Mouse (Mus musculus): Measurements from ENCODE around the gene Ucn. TPM values are rescaled to one million over a fixed set of nuclear protein-coding genes. Genes with fewer than 3 reads are reported as not detected.

Ucn gene
- polyA plus RNA-seq, 1 experiment = not detected

GRCm38 (mm10) chr5:31164878-31165277, 26.2 kb upstream of the Ucn start:
- Histone ChIP-seq H3K4me1 (replicated peaks; ENCODE audit: control insufficient read depth, insufficient read depth, low read length) (no peaks in the 10 kb centered on the region), H3K4me3 (ENCODE audit: control insufficient read depth, insufficient read depth, low read length) (no peak overlapping the region), H3K27me3 (ENCODE audit: control insufficient read depth, insufficient read depth, low read length) (no peaks in the 10 kb centered on the region), H3K27ac (ENCODE audit: control insufficient read depth, insufficient read depth, low read length) (no peak overlapping the region), H3K36me3 (ENCODE audit: control insufficient read depth, insufficient read depth, low read length) (peaks cover 77% of the 10 kb centered on the region)
- WGBS = 98% methylated on average over 1 of the region's 1 CpGs
- no peak for TF ChIP-seq POLR2A (IDR thresholded peaks at IDR 0.05; ENCODE audit: control insufficient read depth, extremely low read depth, insufficient read depth, low read length, poor library complexity)
- TF ChIP-seq CTCF (IDR thresholded peaks at IDR 0.05; ENCODE audit: borderline replicate concordance, control insufficient read depth, extremely low read depth, insufficient read depth, low read length, poor library complexity) = no peak
- no peak for DNase-seq

DNA sequence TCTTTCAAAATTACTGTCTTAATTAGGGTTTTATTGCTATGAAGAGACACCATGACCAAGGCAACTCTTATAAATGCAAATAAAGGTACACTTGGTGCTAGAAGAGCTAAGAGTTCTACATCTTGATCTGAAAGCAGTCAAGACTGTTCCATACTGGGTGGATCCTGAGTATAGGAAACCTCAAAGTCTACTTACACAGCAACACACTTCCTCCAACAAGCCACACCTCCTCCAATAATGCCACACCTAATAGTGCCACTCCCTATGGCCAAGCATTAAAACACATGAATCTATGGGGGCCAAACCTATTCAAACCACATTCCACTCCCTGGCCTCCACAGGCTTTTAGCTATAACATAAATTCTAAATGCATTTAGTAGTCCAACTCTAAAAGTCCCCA, 23.8 kb upstream of the Ucn start:
- Histone ChIP-seq H3K27me3 (ENCODE audit: control insufficient read depth, insufficient read depth, low read length) (no peaks in the 10 kb centered on the region), H3K4me3 (ENCODE audit: control insufficient read depth, insufficient read depth, low read length) (no peak overlapping the region), H3K36me3 (ENCODE audit: control insufficient read depth, insufficient read depth, low read length) (peaks cover 76% of the 10 kb centered on the region), H3K4me1 (replicated peaks; ENCODE audit: control insufficient read depth, insufficient read depth, low read length) (no peaks in the 10 kb centered on the region), H3K27ac (ENCODE audit: control insufficient read depth, insufficient read depth, low read length) (no peak overlapping the region)
- TF ChIP-seq CTCF (IDR thresholded peaks at IDR 0.05; ENCODE audit: borderline replicate concordance, control insufficient read depth, extremely low read depth, insufficient read depth, low read length, poor library complexity) (no peak), POLR2A (IDR thresholded peaks at IDR 0.05; ENCODE audit: control insufficient read depth, extremely low read depth, insufficient read depth, low read length, poor library complexity) (no peak)
- no peak for DNase-seq

- under 1% methylated on average over 19 of the region's 19 CpGs for WGBS
- peak within 1 kb of the TSS; percentile 91 for H3K4me3 ChIP-seq (ENCODE audit: control insufficient read depth, insufficient read depth, low read length)
- H3K27ac ChIP-seq (ENCODE audit: control insufficient read depth, insufficient read depth, low read length) = 0 out of 2 replicates have a peak within 1 kb of the TSS, but pooled peaks have one; percentile 16
- peaks cover 8% of the 10 kb centered on the region for H3K4me1 ChIP-seq (replicated peaks; ENCODE audit: control insufficient read depth, insufficient read depth, low read length)
- no peak for TF ChIP-seq CTCF (IDR thresholded peaks at IDR 0.05; ENCODE audit: borderline replicate concordance, control insufficient read depth, extremely low read depth, insufficient read depth, low read length, poor library complexity)
- peak; percentile 58 for TF ChIP-seq POLR2A (IDR thresholded peaks at IDR 0.05; ENCODE audit: control insufficient read depth, extremely low read depth, insufficient read depth, low read length, poor library complexity)
- no peaks in the 10 kb centered on the region for H3K27me3 ChIP-seq (ENCODE audit: control insufficient read depth, insufficient read depth, low read length)
- DNase-seq = peak; percentile 71
- H3K36me3 ChIP-seq (ENCODE audit: control insufficient read depth, insufficient read depth, low read length) = peaks cover 24% of the 10 kb centered on the region
Observed at GRCm38 (mm10) chr5:31154152-31154553, 15.5 kb upstream of the Ucn start, which contains the start of gene Mpv17. TSS of gene Mpv17 (minus strand) at chr5:31154251.

DNA sequence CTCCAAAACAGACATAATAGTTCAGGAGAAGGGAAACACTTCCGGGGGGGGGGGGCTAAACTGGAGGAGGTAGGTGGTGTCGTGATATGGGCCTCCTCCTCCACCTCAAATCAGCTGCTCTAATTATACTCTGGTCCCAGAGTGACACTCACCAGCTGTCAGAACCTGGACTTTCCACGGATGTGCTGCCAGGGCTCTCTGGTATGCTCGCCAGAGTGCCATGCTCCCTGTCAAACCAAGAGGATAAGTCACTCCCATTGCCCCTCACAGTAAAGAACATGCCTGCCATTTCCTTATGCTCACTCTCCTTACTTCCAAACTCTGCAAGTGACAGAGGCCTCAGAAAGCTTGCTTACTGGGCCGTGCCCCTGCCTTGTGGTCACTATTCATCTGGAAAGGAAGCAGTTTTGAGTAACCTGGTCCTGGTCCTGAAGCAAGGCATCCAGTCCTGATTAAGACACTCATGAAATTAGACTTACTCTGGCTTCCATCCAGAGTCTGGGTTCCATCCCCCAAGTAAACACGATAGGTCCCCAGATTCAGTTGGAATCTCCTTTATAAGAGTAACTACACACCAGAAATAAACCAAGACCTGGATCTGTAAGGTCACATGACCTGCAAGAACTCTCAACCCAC, 15.0 kb upstream of the Ucn start:
- Histone ChIP-seq H3K4me1 (replicated peaks; ENCODE audit: control insufficient read depth, insufficient read depth, low read length) (peaks cover 8% of the 10 kb centered on the region), H3K36me3 (ENCODE audit: control insufficient read depth, insufficient read depth, low read length) (peaks cover 19% of the 10 kb centered on the region), H3K27me3 (ENCODE audit: control insufficient read depth, insufficient read depth, low read length) (no peaks in the 10 kb centered on the region), H3K27ac (ENCODE audit: control insufficient read depth, insufficient read depth, low read length) (no peak overlapping the region), H3K4me3 (ENCODE audit: control insufficient read depth, insufficient read depth, low read length) (peak overlapping the region; percentile 91)
- DNase-seq = peak; percentile 11
- WGBS = 43% methylated on average over 6 of the region's 6 CpGs
- no peak for TF ChIP-seq CTCF (IDR thresholded peaks at IDR 0.05; ENCODE audit: borderline replicate concordance, control insufficient read depth, extremely low read depth, insufficient read depth, low read length, poor library complexity)
- TF ChIP-seq POLR2A (IDR thresholded peaks at IDR 0.05; ENCODE audit: control insufficient read depth, extremely low read depth, insufficient read depth, low read length, poor library complexity) = no peak

DNA sequence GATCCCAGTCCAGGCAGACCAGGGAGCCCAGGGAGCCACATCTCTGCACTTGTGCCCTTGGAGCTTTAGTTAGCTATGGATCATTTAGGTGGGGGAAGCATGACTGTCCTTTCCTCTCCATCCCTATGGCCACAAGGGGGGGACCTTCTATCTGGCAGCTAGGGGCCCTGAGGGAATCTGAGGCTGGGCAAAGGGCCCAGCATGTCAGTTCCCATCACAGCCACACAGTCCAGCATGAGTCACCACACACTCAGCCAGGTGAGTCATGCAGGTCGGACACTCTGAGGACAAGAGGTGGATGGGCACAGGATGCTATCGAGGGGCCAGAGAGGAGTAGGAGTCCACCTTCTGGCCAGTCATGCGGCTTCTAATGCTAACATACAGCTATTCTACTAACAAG, 13.1 kb upstream of the Ucn start:
- peaks cover 8% of the 10 kb centered on the region for H3K4me1 ChIP-seq (replicated peaks; ENCODE audit: control insufficient read depth, insufficient read depth, low read length)
- H3K36me3 ChIP-seq (ENCODE audit: control insufficient read depth, insufficient read depth, low read length) = peaks cover under 1% of the 10 kb centered on the region; the same call in 1 of the 2 replicates
- H3K4me3 ChIP-seq (ENCODE audit: control insufficient read depth, insufficient read depth, low read length) = no peak overlapping the region
- no peak for DNase-seq
- no peaks in the 10 kb centered on the region for H3K27me3 ChIP-seq (ENCODE audit: control insufficient read depth, insufficient read depth, low read length)
- 94% methylated on average over 3 of the region's 3 CpGs for WGBS
- H3K27ac ChIP-seq (ENCODE audit: control insufficient read depth, insufficient read depth, low read length) = no peak overlapping the region
- TF ChIP-seq CTCF (IDR thresholded peaks at IDR 0.05; ENCODE audit: borderline replicate concordance, control insufficient read depth, extremely low read depth, insufficient read depth, low read length, poor library complexity) (no peak), POLR2A (IDR thresholded peaks at IDR 0.05; ENCODE audit: control insufficient read depth, extremely low read depth, insufficient read depth, low read length, poor library complexity) (no peak)

DNA sequence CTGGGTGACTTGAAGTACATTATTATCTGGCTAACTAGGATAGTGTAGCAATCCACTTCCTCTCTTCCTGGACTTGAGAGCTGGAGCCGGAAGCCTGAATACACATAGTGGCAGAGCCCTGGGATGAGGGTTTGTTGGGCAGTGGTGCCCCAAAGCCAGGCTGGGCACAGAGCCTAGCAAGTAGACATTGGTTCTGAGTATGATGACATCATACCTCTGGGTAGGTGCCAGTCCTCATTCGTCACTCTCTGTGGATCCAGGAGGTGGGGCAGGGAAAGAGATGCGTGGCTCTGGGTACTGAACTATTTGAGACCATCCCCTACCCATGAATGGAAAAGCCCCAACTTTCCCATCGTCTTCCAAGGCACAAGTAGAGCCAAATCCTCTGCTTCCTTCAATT, 11.2 kb upstream of the Ucn start:
- TF ChIP-seq CTCF (IDR thresholded peaks at IDR 0.05; ENCODE audit: borderline replicate concordance, control insufficient read depth, extremely low read depth, insufficient read depth, low read length, poor library complexity) (no peak), POLR2A (IDR thresholded peaks at IDR 0.05; ENCODE audit: control insufficient read depth, extremely low read depth, insufficient read depth, low read length, poor library complexity) (no peak)
- H3K4me3 ChIP-seq (ENCODE audit: control insufficient read depth, insufficient read depth, low read length) = no peak overlapping the region
- no peak for DNase-seq
- no peaks in the 10 kb centered on the region for H3K27me3 ChIP-seq (ENCODE audit: control insufficient read depth, insufficient read depth, low read length)
- H3K27ac ChIP-seq (ENCODE audit: control insufficient read depth, insufficient read depth, low read length) = no peak overlapping the region
- H3K4me1 ChIP-seq (replicated peaks; ENCODE audit: control insufficient read depth, insufficient read depth, low read length) = peaks cover 8% of the 10 kb centered on the region
- 98% methylated on average over 4 of the region's 4 CpGs for WGBS
- H3K36me3 ChIP-seq (ENCODE audit: control insufficient read depth, insufficient read depth, low read length) = no peaks in the 10 kb centered on the region
